Mouse (Mus musculus) inflammation-experienced regulatory T-cells, adult 6 months (primary cell): Measurements from ENCODE around the gene Mab21l1. TPM values are rescaled to one million over a fixed set of nuclear protein-coding genes. Genes with fewer than 3 reads are reported as not detected.

Experiments used
- ATAC-seq: one replicate; pipeline ENCODE4 v1.8.0; 2017
- polyA plus RNA-seq, 3 experiments: library from polyadenylated mRNA; unstranded; fragments of 100-300 nt; shearing (Covaris generic); gene quantifications; one replicate each; pipeline ENCODE4 v1.2.1; 2017

Mab21l1 gene
- polyA plus RNA-seq, 3 experiments from 2014 or later, result not detected

DNA sequence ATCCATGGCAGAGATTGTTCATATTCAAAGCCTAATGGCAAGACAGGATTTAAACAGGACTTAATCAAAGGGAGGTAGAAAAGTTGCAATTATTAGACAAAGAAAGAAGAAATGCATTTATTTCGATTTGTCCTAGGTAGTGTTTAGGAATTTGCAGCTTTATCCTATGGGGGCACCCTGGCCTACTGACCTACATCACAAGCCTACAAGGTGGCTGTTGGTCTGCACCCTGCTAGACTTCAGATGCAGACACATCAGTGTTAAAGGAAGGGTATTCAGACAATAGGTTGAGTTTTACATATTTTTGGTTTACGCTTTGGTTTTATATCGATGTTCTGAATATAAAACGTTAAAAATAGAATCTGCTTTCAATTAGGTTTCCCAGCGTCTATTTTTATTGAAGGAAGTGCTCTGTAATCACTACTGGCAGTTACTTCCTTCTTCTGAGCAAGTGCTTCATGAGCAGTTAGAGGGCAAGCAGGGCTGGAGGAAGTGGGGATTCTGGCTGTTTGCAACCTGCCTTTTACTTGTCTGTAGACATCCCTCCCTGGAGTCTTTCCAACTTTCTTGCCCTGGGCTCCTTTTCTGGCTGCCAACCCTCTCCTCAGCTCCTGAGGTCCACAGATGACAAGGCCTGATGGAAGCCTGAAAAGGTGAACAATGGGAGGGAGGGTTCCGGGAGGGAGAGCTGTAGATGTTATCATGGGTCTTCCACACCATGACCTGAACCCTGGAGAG lies 34.5 kb downstream of the Mab21l1 start:
- ATAC-seq, result no peak

DNA sequence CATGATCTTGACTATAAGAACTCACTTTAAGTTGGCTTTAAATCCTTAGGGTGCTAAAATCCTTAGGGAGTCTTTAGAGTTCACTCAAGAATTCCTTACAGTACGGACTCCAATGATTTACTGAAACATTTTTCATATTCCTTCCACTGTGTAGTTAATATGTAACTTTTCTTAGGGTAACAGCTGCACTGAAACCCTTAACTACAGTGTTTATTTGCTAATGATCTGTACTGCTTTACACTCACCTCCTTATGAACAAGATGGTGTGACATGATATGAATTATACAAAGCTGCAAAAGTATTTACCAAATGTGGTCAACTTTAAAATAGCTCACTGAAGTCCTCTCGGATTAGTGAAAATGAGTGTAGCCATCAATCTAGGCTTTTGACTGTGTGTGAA lies 35.8 kb downstream of the Mab21l1 start:
- ATAC-seq, result no peak

DNA sequence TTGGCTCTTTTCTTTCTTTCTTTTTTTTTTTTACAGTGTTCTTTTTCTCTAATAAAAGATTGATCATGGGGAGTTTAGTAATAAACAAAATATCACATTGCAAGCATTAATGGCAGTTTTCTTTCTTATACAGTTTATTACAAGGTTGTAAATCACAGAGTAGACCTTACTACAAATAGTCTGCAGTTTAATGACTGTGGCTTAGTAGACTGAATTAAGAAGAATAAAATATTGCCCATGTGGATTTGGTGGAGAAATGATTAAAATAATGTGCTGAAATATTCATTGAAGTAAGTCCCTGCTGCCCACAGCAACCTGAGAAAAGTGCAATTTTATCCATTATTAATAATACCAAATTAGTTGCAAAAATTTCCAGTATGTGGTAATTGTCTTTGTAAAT lies 37.3 kb downstream of the Mab21l1 start:
- ATAC-seq, result no peak

DNA sequence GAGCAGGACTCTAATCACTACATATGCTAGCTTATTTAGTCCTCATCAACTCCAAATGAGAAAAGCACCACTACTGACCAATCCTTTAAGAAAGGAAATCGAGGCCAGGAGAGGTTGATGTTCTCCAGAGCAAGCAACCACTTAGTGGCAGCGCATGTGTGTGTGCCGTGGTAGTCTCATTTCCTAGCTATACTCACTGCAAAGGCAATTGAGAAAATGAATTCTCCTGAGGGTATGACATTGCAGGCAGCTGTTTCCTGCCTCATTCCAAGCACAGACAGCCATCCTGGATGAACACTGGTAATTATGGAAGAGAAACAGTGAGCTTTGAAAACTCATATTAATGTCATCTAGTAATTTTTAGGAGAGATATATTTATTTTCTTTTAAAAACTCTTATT lies 42.6 kb downstream of the Mab21l1 start:
- ATAC-seq, result no peak

DNA sequence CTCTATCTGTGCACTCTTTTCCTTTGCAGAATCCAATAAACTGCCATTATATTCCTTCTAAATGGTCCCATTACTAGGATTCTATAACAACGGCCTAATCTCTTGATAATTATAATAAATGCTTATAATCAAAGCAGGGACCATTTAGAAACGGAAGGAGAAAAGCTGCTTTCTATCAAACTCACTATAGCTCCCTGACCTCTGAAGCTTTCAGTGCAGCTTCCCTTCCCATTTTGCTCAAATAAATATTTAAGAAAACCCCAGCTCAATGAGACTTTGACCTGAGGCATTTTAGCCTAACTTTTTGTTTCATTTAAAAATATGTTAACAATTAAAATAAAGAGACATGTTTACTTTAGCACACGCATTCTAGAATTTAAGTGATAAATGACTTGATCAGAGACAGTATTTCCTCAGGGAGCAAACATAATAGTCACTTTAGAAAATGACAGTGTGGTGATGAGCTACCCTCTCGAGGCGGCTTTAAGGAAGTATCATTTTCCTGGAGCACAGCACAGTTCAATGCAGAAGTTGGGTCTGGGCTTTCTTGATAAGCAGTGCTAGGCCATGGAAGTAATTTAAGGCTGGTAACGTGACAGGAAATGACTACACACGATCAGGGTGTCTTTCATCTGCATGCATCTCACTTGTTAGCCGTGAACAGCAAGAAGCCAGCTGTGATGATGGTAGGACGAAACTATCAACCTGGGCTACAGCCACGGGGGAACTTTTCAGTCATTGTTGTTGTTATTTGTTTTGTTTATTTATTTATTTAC lies 46.4 kb downstream of the Mab21l1 start:
- no peak for ATAC-seq

DNA sequence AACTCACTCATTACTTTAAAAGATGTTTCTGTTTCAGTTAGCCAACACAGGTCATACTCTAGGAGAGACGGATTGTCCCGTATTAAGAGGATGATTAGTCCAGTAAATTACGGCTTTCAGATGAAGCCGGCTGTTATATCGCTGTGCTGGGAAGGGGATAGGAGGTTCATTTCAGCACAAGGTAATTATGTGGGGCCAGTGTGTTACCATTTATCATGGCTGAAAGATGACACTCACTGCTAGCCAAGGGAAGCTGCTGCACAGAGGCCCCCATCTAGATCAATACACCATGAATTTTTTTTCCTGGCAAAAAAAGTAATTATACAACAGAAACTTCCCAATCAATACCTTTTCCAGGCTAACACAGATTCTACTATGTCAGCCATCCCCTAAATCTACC lies 47.9 kb downstream of the Mab21l1 start:
- ATAC-seq, result no peak
